Mouse (Mus musculus) G1E (cell line): Measurements from ENCODE around the gene Slc5a9. TPM values are rescaled to one million over a fixed set of nuclear protein-coding genes. Genes with fewer than 3 reads are reported as not detected.
"Not testable (repeated sequence)": the region's sequence is repeated elsewhere in the genome, so short reads cannot be mapped to it uniquely, and the experiment has no call there.

Experiments
- ATAC-seq: 2 replicates; pipeline ENCODE4 v1.8.0; 2016; ENCODE audit warnings: mild to moderate bottlenecking; ENCODE audit not compliant: insufficient number of reproducible peaks, poor library complexity, low FRiP score, severe bottlenecking; ENCODE audit errors: extremely low read depth
- DNase-seq: peaks from one replicate; pipeline ENCODE4 v3.0.0; 2012; ENCODE audit warnings: low spot score
- H3K27me3 ChIP-seq: 2 replicates; pipeline ENCODE4 v1.6.1; 2012; ENCODE audit warnings: mild to moderate bottlenecking, low read length, inconsistent platforms; ENCODE audit not compliant: insufficient read depth
- H3K36me3 ChIP-seq: replicated peaks from 2 replicates; pipeline ENCODE3; 2012; ENCODE audit warnings: mild to moderate bottlenecking, inconsistent platforms
- H3K4me1 ChIP-seq: 2 replicates; pipeline ENCODE4 v1.6.1; 2012; ENCODE audit warnings: low read depth, low read length, inconsistent platforms, mixed read lengths; ENCODE audit not compliant: insufficient read depth
- H3K4me3 ChIP-seq: 2 replicates; pipeline ENCODE4 v1.5.1; 2012; ENCODE audit warnings: low read depth, mild to moderate bottlenecking, inconsistent platforms, low read length, moderate library complexity, mixed read lengths
- H3K9me3 ChIP-seq: replicated peaks from 2 replicates; pipeline ENCODE4 v1.6.1; 2012; ENCODE audit warnings: inconsistent platforms
- CTCF ChIP-seq: IDR thresholded peaks from 2 replicates; pipeline ENCODE4 v1.5.1; 2012; ENCODE audit warnings: low read depth, low read length, inconsistent platforms, mixed read lengths
- GATA1 ChIP-seq: IDR thresholded peaks from 2 replicates; pipeline ENCODE4 v1.6.1; 2012; ENCODE audit warnings: borderline replicate concordance, low read length, inconsistent platforms, mixed read lengths
- GATA2 ChIP-seq: IDR thresholded peaks from 2 replicates; pipeline ENCODE4 v1.6.1; 2012; ENCODE audit warnings: low read depth, low read length, inconsistent platforms, borderline replicate concordance
- POLR2AphosphoS5 ChIP-seq: IDR thresholded peaks from 2 replicates; pipeline ENCODE4 v1.6.1; 2012; ENCODE audit warnings: low read depth, low read length, inconsistent platforms; ENCODE audit not compliant: insufficient replicate concordance
- TAL1 ChIP-seq: conservative IDR thresholded peaks from 2 replicates; pipeline ENCODE4 v1.6.1; 2012; ENCODE audit warnings: low read depth, low read length, inconsistent platforms, mixed read lengths
- polyA plus RNA-seq: library from polyadenylated mRNA; stranded (reverse); fragments of >175 nt; gene quantifications from 2 replicates; pipeline ENCODE4 v1.2.3, GENCODE M21; 2012
- total RNA-seq, 2 experiments: library from RNA; stranded (forward) in 1 of 2; stranded (reverse) in 1 of 2; fragments of 200-1000 nt in 1 of 2; fragments of >200 nt in 1 of 2; fragmentation: Nextera tagmentation in 1 of 2; gene quantifications; 2 replicates each; pipeline ENCODE4 v1.2.3; 2014 to 2017

Gene Slc5a9
- not detected in 2 replicates for total RNA-seq (2014; fragmentation: Nextera tagmentation)
- 0.12 and 0.16 TPM in 2 replicates for total RNA-seq (2017)
- polyA plus RNA-seq: not detected in 2 replicates

- peaks cover 5% of the 10 kb centered on the region; the same call in 1 of the 2 replicates for H3K9me3 ChIP-seq
- H3K4me3 ChIP-seq: no peak within 1 kb of the TSS
- TF ChIP-seq CTCF: no peak
- TF ChIP-seq TAL1: no peak
- TF ChIP-seq GATA2: no peak
- no peak for TF ChIP-seq GATA1
- TF ChIP-seq POLR2AphosphoS5: no peak
- no peaks in the 10 kb centered on the region for H3K4me1 ChIP-seq
- H3K36me3 ChIP-seq: no peaks in the 10 kb centered on the region
- ATAC-seq (no peak), DNase-seq (no peak)
- no peaks in the 10 kb centered on the region for H3K27me3 ChIP-seq
Observed at GRCm38 (mm10) chr4:111902775-111903174, at the start of gene Slc5a9. Slc5a9 (minus strand) TSS chr4:111902918.

DNA sequence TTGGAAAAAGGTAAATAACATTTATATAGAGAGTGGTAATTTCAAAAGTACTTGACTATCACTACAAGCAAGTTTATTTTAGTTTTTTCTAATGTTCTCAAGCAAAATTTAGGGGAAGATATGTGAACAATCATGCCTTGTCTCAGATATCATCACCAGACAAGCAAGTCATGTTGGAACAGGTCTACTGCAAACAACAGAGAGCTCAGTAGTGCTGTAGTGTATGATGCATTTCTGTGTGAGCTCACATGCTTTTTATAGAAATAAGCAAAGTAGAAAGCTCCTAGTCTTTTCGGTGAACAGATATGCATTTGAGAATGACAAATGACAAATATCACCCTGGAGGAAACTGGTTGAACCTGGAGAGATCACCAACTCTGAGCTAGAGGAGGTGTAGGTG, 16.4 kb upstream of the Slc5a9 start, which contains the start of gene Skint8:
Gene Skint8, plus strand, starts transcription at position 301 of the 400 bp plus-strand sequence.
- Histone ChIP-seq H3K27me3 (no peaks in the 10 kb centered on the region), H3K4me1 (no peaks in the 10 kb centered on the region), H3K36me3 (no peaks in the 10 kb centered on the region), H3K4me3 (no peak within 1 kb of the TSS), H3K9me3 (no peaks in the 10 kb centered on the region)
- DNase-seq (no peak), ATAC-seq (no peak)
- TF ChIP-seq POLR2AphosphoS5 (no peak), CTCF (no peak), TAL1 (no peak)

DNA sequence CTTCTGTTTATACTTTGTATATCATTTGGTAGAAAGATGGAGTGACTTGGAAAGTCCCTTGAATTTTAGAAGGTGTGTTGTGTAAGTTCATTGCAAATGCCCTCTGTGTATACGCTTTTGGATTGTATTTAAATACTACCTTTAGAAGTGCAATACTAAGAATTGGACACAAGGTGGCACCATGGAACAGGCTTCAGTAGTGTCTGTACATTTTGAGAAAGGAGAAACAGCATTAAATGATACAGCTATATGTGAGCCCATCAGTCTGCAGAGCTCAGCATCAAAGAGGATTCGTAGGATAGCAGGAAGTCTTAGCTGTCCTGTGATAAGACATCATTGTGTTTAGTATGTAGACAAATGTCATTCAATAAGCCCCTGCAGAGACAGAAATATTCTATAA, 5.2 kb upstream of the Slc5a9 start:
- ATAC-seq (no peak), DNase-seq (no peak)
- Histone ChIP-seq H3K4me1 (no peaks in the 10 kb centered on the region), H3K27me3 (no peaks in the 10 kb centered on the region), H3K4me3 (no peak overlapping the region), H3K36me3 (no peaks in the 10 kb centered on the region), H3K9me3 (no peaks in the 10 kb centered on the region)
- TF ChIP-seq CTCF (0 out of 2 replicates have a peak, but pooled peaks have one; percentile 15), GATA1 (no peak), POLR2AphosphoS5 (no peak), GATA2 (no peak), TAL1 (no peak)

DNA sequence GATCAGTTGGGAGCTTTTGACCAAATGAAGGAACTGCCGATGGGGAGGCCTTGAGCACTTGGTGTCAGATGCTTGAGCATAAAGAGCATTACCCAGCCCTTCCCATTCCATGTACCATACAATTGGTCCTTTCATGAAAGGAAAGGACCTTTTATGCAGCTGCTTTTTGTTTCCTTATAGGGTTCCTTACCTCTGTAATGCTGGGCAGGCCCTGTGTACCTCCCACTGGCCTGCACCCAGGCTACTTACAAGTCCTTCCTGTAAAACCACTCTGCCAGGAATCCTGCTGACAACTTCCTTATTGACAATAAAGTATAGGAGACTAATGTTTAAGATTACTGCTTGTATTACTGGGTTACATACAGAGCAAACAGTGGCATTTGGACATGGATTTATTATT, 1.2 kb downstream of the Slc5a9 start:
- H3K36me3 ChIP-seq: no peaks in the 10 kb centered on the region

GRCm38 (mm10) chr4:111900491-111900890, 2.2 kb downstream of the Slc5a9 start:
- not testable (repeated sequence) for H3K4me3 ChIP-seq, H3K4me1 ChIP-seq, H3K9me3 ChIP-seq, DNase-seq, H3K36me3 ChIP-seq, ATAC-seq, H3K27me3 ChIP-seq

More for the DNA sequence above, 1.2 kb downstream of the Slc5a9 start:
- Histone ChIP-seq H3K4me1 (no peaks in the 10 kb centered on the region), H3K9me3 (peaks cover 5% of the 10 kb centered on the region; the same call in 1 of the 2 replicates), H3K4me3 (no peak overlapping the region), H3K27me3 (no peaks in the 10 kb centered on the region)
- DNase-seq (no peak), ATAC-seq (no peak)
- no peak for TF ChIP-seq GATA1
- TF ChIP-seq POLR2AphosphoS5: no peak
- no peak for TF ChIP-seq GATA2
- TF ChIP-seq TAL1: no peak
- no peak for TF ChIP-seq CTCF

GRCm38 (mm10) chr4:111898566-111898965, 4.2 kb downstream of the Slc5a9 start:
- no peak for TF ChIP-seq TAL1
- TF ChIP-seq CTCF: no peak
- TF ChIP-seq GATA2: no peak
- TF ChIP-seq GATA1: no peak
- no peak for TF ChIP-seq POLR2AphosphoS5
- Histone ChIP-seq H3K4me3 (no peak overlapping the region), H3K4me1 (no peaks in the 10 kb centered on the region), H3K36me3 (no peaks in the 10 kb centered on the region), H3K9me3 (peaks cover 5% of the 10 kb centered on the region; the same call in 1 of the 2 replicates), H3K27me3 (no peaks in the 10 kb centered on the region)
- no peak for ATAC-seq
- DNase-seq: no peak

GRCm38 (mm10) chr4:111897755-111898154, 5.0 kb downstream of the Slc5a9 start:
- no peaks in the 10 kb centered on the region for H3K27me3 ChIP-seq
- H3K4me3 ChIP-seq: no peak overlapping the region
- no peaks in the 10 kb centered on the region for H3K36me3 ChIP-seq
- peaks cover 4% of the 10 kb centered on the region; the same call in 1 of the 2 replicates for H3K9me3 ChIP-seq
- ATAC-seq: no peak
- no peaks in the 10 kb centered on the region for H3K4me1 ChIP-seq
- DNase-seq: no peak
- TF ChIP-seq TAL1 (no peak), GATA1 (no peak)
